ENCODE assay signal across 11 mouse cellular contexts in the genomic region with DNA sequence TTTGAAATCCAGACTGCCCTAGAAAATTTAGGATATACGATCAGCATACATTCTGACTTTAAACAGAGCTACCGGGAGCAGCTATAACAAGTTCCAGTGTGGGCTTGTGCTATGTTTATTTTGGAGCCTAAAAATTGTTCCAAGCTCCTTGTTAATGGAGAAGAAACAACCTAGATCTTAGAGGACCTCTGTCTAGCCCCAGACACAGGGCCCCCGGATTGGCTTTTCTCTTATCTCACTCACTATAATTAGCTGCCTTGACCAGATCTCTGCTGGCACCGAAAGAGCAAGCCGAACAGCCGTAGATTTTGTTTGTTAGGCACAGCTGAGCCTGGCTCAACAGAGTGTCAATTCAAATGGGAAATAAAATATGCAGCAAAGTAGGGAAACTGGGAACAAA. TPM values are rescaled to one million over a fixed set of nuclear protein-coding genes. Genes with fewer than 3 reads are reported as not detected.
DNase-seq lines count a peak whose midpoint lies in the region; ATAC-seq lines count a peak whose summit lies in the region.
"Had no signal": no experiment of that assay in that cellular context is flagged by ENCODE, and none has a peak within 500 bp of the region (broad histone marks: within the 10 kb centered on the region; RNA-seq: fewer than 3 reads in every experiment).

No protein-coding gene starts in this region.

- no peaks in the 10 kb centered on the region for H3K27me3 ChIP-seq in kidney, embryonic 16.5 days (ENCODE audit: insufficient read depth, low read length)
- no peaks in the 10 kb centered on the region for H3K27me3 ChIP-seq in heart, embryonic 14.5 days (ENCODE audit: control insufficient read depth, insufficient read depth, low read length)
- no peaks in the 10 kb centered on the region for H3K27me3 ChIP-seq in stomach, embryonic 16.5 days (ENCODE audit: control insufficient read depth, insufficient read depth, low read length)
- H3K27me3 ChIP-seq: limb, embryonic 15.5 days had no signal

- no peak for DNase-seq in kidney, postnatal 4 days
- peak; percentile 60 to 69 for DNase-seq in right cerebral cortex, postnatal 10 days (ENCODE audit: low spot score in 2 of 2)
- no peak for DNase-seq in right cerebral cortex, postnatal 4 days
- DNase-seq in adrenal gland, adult 8-10 months: no peak
- DNase-seq: adrenal gland, adult 2 months; kidney, adult 9 months had no signal

- no peaks in the 10 kb centered on the region for H3K9me3 ChIP-seq in kidney, embryonic 16.5 days (ENCODE audit: low read length)
- H3K9me3 ChIP-seq in heart, embryonic 14.5 days (ENCODE audit: control insufficient read depth, low read length): no peaks in the 10 kb centered on the region
- no peaks in the 10 kb centered on the region for H3K9me3 ChIP-seq in stomach, embryonic 16.5 days (replicated peaks; ENCODE audit: control insufficient read depth, low read length)
- H3K9me3 ChIP-seq: limb, embryonic 15.5 days had no signal

- no peak overlapping the region for H3K4me3 ChIP-seq in kidney, embryonic 16.5 days (ENCODE audit: low read length)
- no peak overlapping the region for H3K4me3 ChIP-seq in heart, embryonic 14.5 days (ENCODE audit: control insufficient read depth in 1 of 2, insufficient read depth in 1 of 2, low read depth in 1 of 2, low read length in 2 of 2)
- no peak overlapping the region for H3K4me3 ChIP-seq in stomach, embryonic 16.5 days (replicated peaks; ENCODE audit: low read length)
- H3K4me3 ChIP-seq: erythroblast, embryonic 14.5 days; limb, embryonic 15.5 days had no signal

- H3K9ac ChIP-seq in kidney, embryonic 16.5 days (replicated peaks; ENCODE audit: low read length): no peak overlapping the region
- peak overlapping the region; percentile 52 for H3K9ac ChIP-seq in heart, embryonic 14.5 days (ENCODE audit: low read length)
- H3K9ac ChIP-seq in stomach, embryonic 16.5 days (ENCODE audit: low read length): 0 out of 2 replicates have a peak overlapping the region, but pooled peaks have one; percentile 28
- H3K9ac ChIP-seq: limb, embryonic 15.5 days had no signal

- H3K36me3 ChIP-seq in kidney, embryonic 16.5 days (ENCODE audit: insufficient read depth, low read length): no peaks in the 10 kb centered on the region
- no peaks in the 10 kb centered on the region for H3K36me3 ChIP-seq in heart, embryonic 14.5 days (ENCODE audit: control insufficient read depth, insufficient read depth, low read length)
- H3K36me3 ChIP-seq in stomach, embryonic 16.5 days (ENCODE audit: control insufficient read depth, insufficient read depth, low read length): no peaks in the 10 kb centered on the region
- H3K36me3 ChIP-seq: limb, embryonic 15.5 days had no signal

- peak overlapping the region; percentile 63 for H3K27ac ChIP-seq in kidney, embryonic 16.5 days (ENCODE audit: low read length)
- H3K27ac ChIP-seq in heart, embryonic 14.5 days (replicated peaks in 1 of 2; ENCODE audit: control insufficient read depth in 1 of 2, insufficient read depth in 1 of 2, low read depth in 2 of 2, low read length in 2 of 2): peak overlapping the region; percentile 90 to 91
- no peak overlapping the region for H3K27ac ChIP-seq in stomach, embryonic 16.5 days (ENCODE audit: low read length)
- H3K27ac ChIP-seq: limb, embryonic 15.5 days had no signal

- WGBS in kidney, embryonic 16.5 days: 45% methylated on average over 6 of the region's 6 CpGs
- 4% methylated on average over 6 of the region's 6 CpGs for whole genome bisulfite sequencing in heart, embryonic 14.5 days
- 13% methylated on average over 6 of the region's 6 CpGs for WGBS in stomach, embryonic 16.5 days

- no peak for ATAC-seq in kidney, embryonic 16.5 days (ENCODE audit: low FRiP score, low TSS enrichment)
- ATAC-seq in heart, embryonic 14.5 days (ENCODE audit: insufficient number of reproducible peaks, insufficient read depth, low FRiP score, low read depth): peak; percentile 71
- no peak for ATAC-seq in stomach, embryonic 16.5 days (ENCODE audit: insufficient read depth, low FRiP score)

- H3K4me2 ChIP-seq in kidney, embryonic 16.5 days (replicated peaks; ENCODE audit: low read depth, low read length): no peak overlapping the region
- peak overlapping the region; percentile 57 for H3K4me2 ChIP-seq in heart, embryonic 14.5 days (ENCODE audit: low read length)
- H3K4me2 ChIP-seq in stomach, embryonic 16.5 days (ENCODE audit: low read depth, low read length): 0 out of 2 replicates have a peak overlapping the region, but pooled peaks have one; percentile 14
- H3K4me2 ChIP-seq: limb, embryonic 15.5 days had no signal

- H3K4me1 ChIP-seq in kidney, embryonic 16.5 days (ENCODE audit: insufficient read depth, low read length): peaks cover 5% of the 10 kb centered on the region; the same call in 1 of the 2 replicates
- H3K4me1 ChIP-seq in heart, embryonic 14.5 days (ENCODE audit: control insufficient read depth in 2 of 2, insufficient read depth in 2 of 2, low read length in 2 of 2): peaks cover 6 to 34% of the 10 kb centered on the region in 2 experiments
- peaks cover 5% of the 10 kb centered on the region; the same call in 1 of the 2 replicates for H3K4me1 ChIP-seq in stomach, embryonic 16.5 days (ENCODE audit: control insufficient read depth, insufficient read depth, low read length)
- H3K4me1 ChIP-seq: limb, embryonic 15.5 days had no signal

RNA-seq across cellular contexts. Expression of a gene that starts 50.1 kb away (rescaled TPM):
- polyA plus RNA-seq in kidney, embryonic 16.5 days (2015; fragmentation: Nextera tagmentation; extraction: Ambion mirVana): 29.1 and 29.2 TPM in 2 replicates
- polyA plus RNA-seq in heart, embryonic 14.5 days (2014; fragmentation: Nextera tagmentation; extraction: Ambion mirVana): 32.4 and 36.7 TPM in 2 replicates
- 20.1 and 20.4 TPM in 2 replicates for polyA plus RNA-seq in stomach, embryonic 16.5 days (2015; fragmentation: Nextera tagmentation; extraction: Ambion mirVana)
- total RNA-seq in adrenal gland, adult 8-10 months (2022): 10 to 100 TPM; 48.3 to 54.6 (median 52.4) TPM

RNA-seq across cellular contexts. Expression of a gene that starts 50.6 kb away (rescaled TPM):
- 307 and 316 TPM in 2 replicates for polyA plus RNA-seq in kidney, embryonic 16.5 days (2015; fragmentation: Nextera tagmentation; extraction: Ambion mirVana)
- 265 and 268 TPM in 2 replicates for polyA plus RNA-seq in heart, embryonic 14.5 days (2014; fragmentation: Nextera tagmentation; extraction: Ambion mirVana)
- polyA plus RNA-seq in stomach, embryonic 16.5 days (2015; fragmentation: Nextera tagmentation; extraction: Ambion mirVana): 251 and 266 TPM in 2 replicates
- 100 to 1,000 TPM in 3 of 4 experiments, 10 to 100 TPM in 1; 98.7 to 122 (median 118) TPM for total RNA-seq in adrenal gland, adult 8-10 months (2022)

Comparison
In these comparisons a context has a peak if more than half of its experiments do, and no peak if none do; other contexts are left out.
1. DNase-seq: peak in right cerebral cortex, postnatal 10 days (2 of 2); none in kidney, postnatal 4 days (0 of 2), right cerebral cortex, postnatal 4 days (single experiment) and adrenal gland, adult 8-10 months (single experiment).